Mouse (Mus musculus) forelimb bud, embryonic 11.5 days (tissue): ENCODE measurements around the gene Timeless.

Experiments
- DNase-seq: peaks from one replicate; pipeline ENCODE4 v3.0.0-alpha.2; 2012; ENCODE audit warnings: low read depth, low spot score

Timeless gene

DNA sequence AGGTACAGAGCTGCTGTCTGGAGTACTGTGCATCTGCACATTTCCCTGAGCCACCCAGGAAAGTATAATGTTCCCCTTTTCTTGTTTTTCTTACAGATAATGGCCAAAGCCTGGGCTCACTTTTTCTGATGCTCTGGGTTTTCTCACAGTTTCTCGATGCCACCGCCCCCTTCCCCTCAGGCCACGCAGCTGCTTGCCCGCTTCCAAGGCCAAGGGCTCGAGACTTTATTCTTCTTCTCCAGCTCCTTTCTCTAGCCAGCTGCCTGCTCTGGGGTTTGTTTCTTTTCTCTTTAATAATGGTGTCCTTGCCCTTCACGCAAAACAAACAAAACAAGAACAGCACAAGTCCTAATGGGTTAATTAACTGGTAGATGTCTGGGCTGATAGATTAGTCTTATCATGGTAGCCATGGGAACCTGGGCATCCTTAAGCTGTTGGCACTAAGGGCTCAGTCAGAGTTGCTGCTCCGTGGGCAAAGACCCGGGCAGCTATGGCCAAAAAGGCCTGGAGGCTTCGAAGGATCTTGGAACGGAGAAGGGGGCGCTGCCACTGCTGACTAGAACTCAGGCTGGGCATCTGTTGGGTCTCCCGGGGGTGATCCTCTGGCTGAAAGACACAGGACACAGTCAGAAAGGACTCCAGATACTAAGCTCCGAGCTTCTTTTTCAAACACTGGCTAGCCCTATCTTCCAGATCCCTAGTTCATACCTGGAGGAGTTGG, 64.7 kb downstream of the Timeless start:
- DNase-seq, result no peak

DNA sequence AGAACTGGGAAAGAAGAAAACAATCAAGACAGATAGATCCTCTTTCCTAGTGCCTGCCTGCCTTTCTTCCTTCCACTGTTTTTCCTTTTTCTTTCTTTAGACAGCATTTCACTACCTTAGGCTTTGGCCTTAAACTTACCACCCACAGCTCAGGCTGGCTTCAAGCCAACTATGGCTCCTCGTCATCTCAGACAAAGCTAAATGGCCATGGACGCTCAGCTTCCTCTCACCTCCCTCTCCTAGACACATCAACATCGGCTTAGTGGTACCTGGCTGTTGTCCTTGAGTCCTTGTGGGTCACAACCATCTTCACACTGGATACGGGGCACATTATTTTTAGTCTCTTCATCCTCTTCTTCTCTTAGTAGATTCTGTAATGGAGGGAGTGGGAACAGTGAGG, 65.4 kb downstream of the Timeless start:
- DNase-seq, result no peak

DNA sequence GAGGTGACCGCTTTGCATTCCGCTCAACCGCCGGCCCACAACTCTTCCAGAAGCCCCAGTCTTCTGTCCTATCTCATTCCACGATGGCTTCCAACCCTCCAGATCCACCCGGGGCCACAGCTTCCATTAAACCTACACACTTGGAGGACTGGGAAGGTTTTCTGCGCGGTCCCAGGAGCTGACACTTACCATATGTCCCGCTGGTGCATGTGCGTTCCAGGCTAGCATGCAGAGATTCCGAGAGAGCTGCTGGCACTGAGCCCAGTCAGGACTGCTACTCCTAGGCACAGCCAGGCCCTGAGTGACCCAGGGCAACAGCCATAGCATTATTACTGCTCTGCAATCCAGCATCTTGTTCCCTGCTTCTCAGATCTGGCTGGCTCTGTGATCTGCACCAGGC, 65.8 kb downstream of the Timeless start:
- no peak for DNase-seq

DNA sequence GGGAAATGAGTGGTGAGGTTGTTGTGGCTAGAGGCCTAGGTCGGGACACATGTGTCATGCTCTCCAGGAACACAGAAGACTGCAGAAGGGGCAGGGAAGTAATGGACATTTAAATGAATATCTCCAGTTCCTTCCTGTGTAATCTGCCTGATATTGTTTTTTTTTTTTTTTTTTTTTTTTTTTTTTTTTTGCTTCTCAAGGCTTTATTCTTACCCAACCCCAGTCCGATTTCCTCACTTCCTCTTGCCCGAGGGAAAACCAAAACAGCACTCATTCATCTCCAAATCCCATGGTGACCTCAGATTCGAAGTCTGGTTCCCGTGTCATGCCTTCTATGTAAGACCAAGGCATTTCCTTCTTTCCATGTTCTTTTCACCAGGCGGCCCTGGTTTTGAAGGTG, 66.4 kb downstream of the Timeless start:
- DNase-seq, result no peak

DNA sequence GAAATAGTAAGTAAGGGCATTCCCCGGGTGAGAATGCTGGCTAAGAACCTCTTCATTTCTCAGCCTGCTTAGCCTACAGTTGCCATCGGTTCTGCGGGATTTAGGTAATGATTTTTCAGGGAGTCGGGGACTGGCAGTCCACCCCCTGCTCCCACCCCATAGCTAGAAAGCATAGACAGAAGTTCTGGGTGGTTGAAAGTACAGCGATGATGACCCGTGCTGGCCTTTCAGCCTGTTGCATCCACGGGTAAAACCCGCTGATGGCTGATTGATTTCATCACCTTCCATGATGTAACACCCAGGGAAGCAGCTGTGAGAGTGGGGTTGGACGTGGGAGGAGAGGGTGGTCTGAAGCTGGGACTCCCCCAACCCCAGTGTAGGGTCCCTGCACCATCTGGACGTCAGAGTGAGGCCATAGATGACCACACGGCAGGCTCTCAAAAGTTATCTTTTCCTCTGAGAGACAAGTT, 66.9 kb downstream of the Timeless start, which contains the start of gene Il23a:
Gene Il23a, minus strand, starts transcription at position 51 of the 470 bp plus-strand sequence.
- no peak for DNase-seq

DNA sequence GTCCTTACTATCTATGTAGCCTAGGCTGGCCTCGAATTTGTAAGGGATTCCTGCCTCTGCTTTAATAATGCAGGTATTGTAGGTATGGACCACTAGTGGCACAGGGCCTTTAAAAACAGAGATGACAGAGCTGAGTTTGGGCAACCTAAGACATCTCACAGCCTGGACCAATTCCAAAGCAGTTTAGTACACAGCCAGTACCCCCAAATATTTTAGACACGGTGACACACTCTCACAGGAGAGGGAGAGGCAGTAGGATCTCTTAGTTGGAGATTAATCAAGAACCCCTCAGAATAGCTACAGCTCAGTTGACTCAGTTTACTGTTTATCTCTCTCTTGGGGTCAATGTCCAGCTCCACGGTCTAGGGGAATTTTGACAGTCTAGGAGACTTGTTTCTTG, 70.5 kb downstream of the Timeless start:
- no peak for DNase-seq
